Mouse (Mus musculus): Measurements from ENCODE around the gene Chl1. TPM values are rescaled to one million over a fixed set of nuclear protein-coding genes. Genes with fewer than 3 reads are reported as not detected.
A peak's percentile ranks its signal among the peaks of the same experiment; 100 is the strongest.

Gene Chl1
- total RNA-seq, 2 experiments from 2014 or later = 311 to 317 TPM

DNA sequence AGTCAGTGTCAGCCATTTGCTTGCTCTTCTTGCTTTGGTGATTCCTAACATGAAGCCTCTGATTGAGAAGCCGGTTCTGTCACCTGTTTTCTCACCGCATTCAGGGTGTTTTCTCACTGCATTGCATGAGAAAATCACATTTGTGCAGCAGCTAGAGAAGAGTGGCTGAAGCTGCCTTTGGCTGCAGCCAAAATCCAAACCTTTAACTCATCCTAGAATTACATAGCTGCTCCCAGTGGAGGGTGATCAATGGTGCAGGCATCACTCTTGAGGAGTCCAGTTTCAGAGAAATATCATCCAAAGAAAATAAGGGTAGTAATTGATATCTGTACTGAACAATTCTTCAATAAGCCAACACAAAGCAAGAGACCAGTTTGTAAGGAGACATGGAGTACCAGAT, 154.8 kb downstream of the Chl1 start:
- no peak for DNase-seq (ENCODE audit: low spot score in 2 of 2)

DNA sequence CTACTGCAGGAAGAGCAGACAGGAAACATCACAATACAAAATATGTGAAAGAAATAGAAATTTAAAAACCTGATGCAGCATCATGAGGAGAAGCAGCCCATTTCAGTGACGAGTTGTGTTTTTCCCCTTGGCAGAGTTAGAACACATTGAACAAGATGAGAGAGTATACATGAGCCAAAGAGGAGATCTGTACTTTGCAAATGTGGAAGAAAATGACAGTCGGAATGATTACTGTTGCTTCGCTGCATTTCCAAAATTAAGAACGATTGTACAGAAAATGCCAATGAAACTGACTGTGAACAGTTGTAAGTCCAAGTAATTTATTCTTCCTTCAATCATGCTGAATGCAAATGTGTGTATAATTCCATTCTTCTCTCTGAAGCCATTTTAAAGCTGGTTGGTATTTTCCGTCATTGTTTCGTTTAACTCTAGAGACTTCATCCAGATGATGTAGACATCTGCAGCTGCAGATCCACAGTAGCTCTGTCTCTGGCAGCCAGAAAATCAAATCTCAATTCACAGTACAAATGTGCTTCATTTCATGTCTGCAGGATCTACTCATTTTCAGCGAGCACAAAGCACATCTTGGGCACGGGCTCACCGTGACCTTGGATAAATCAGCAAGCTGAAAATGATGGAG, 155.4 kb downstream of the Chl1 start:
- no peak for DNase-seq (ENCODE audit: low spot score in 2 of 2)

- DNase-seq (ENCODE audit: low spot score in 2 of 2) = no peak
These were observed 162.7 kb downstream of the Chl1 start for GRCm38 (mm10) chr6:103673111-103673510.

DNA sequence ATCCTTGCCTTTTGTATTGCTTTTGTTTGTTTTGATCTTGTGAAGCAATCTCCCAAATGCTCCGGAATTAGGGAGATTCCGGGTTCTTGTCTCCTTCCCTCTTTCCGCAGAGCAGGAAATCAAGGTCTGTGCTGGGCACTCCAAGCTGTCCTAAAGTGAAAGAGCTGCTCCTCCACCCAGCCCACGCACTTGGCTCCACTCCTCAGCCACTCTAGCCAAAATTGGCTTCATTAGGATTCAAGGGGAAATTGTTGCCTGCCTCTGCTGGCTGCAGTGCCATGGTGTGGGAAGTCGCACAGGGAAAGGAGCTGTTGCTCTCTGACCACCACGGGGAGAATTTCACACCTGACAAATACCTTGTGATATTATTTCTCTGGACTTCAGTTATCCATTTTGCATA, 163.9 kb downstream of the Chl1 start:
- peak; percentile 76 to 81 for DNase-seq (ENCODE audit: low spot score in 2 of 2)

DNA sequence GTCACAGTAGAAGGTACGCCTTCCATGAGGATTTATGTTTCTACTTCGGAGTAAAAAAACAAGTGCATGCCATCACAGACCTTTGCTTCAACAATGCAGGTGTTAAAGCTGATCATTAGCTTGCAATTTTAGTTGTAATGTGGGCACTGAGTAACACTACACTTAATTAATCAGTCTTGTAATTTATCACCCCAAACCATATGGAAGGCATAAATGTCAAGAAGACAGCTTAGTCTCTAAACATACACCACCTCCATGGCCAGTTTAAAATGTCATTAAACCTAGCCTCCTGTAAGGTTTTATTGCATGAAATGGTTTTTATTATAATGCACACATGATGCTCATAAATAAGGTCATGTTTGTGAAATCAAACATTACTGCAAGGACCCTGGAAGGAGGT, 164.8 kb downstream of the Chl1 start:
- no peak for DNase-seq (ENCODE audit: low spot score in 2 of 2)

- DNase-seq (ENCODE audit: low spot score in 2 of 2) = no peak
These were observed 166.3 kb downstream of the Chl1 start for GRCm38 (mm10) chr6:103676664-103677063.

GRCm38 (mm10) chr6:103677072-103677471, 166.7 kb downstream of the Chl1 start:
- DNase-seq (ENCODE audit: low spot score in 2 of 2) = no peak

- peak; percentile 78 to 83 for DNase-seq (ENCODE audit: low spot score in 2 of 2)
These were observed 172.6 kb downstream of the Chl1 start for GRCm38 (mm10) chr6:103682854-103683574.

DNA sequence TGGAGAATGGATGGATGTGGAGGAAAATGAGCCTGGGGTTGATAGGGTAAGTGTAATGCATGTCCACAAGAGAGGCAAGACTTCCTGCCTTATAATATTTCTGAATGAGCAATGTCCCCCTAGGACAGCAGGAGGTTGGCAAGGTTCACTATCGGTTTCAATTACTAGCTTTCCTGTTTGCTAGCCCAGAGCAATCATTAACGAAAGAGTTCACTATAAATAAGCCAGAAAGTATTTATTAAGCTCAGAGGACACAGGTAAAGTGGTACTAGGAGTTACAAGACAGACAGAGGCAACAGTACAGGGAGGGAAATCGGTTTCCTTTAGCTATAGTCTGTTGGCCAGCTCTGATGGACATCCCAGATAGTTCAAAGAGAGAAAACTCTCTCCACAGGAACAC, 182.1 kb downstream of the Chl1 start:
- no peak for DNase-seq (ENCODE audit: low spot score in 2 of 2)

DNA sequence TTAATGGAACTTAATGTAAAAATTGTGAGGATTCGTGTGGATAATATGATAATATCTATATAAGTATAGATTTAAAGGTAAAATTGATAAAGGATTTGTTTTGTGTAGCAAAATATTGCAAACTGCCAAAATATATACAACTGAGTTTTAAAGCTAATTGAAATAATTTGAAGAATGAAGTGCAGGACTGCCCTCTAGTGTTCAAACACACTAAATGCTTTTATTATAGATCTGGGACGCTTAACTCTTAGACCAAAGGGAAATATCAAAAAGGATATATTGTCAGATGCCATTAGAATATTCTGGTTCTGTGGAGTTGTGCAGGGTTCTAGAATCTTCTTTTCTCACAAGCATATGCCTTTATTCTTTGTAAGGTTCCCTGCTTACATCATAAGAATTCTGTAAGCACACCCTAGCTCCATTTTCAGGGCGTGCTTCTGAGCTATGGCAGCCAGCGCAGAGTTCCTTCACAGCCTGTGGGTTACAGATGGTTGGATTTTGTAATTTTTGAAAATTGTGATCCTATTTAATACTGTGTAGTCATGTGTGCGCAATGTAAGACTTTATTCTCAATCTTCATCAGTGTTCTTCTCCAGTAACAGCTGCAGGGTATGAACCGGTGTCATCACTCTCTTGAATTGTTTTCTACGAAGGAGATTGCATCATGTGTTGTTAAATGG, 187.1 kb downstream of the Chl1 start:
- no peak for DNase-seq (ENCODE audit: low spot score in 2 of 2)

DNA sequence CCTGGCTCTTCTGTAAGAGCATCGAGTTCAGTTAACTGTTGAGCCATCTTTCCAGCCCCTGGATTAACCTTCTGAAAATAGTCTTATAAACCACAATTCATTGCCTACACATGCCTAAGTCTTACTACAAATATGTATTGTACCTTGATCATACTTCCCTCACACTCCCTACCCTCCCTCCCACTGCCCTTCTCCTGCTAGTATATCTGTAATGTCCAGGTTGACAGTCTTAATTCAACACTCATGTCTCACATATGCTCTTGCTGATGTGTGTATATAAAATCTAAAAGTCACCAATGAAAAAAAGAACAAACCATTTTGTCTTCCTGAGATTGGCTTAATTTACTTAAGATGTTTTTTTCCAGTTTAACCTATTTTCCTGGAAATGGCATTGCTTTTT, 189.1 kb downstream of the Chl1 start:
- no peak for DNase-seq (ENCODE audit: low spot score in 2 of 2)

- DNase-seq (ENCODE audit: low spot score in 2 of 2) = no peak
These were observed 189.5 kb downstream of the Chl1 start for GRCm38 (mm10) chr6:103699895-103700294.

DNA sequence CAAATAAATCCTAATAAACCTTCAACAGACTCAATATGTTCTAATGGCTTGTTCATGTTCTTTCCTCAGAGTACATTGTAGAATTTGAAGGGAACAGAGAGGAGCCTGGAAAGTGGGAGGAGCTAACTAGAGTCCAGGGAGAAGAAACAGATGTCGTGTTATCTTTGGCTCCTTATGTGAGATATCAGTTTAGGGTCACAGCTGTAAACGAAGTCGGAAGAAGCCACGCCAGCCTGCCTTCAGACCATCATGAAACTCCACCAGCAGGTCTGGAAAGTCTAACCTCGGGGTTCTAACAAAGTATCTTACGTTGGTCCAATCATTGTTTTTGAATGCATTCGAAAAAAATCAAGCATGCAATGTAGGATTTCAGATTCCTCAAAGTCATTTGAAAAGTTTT, 189.9 kb downstream of the Chl1 start:
- DNase-seq (ENCODE audit: low spot score in 2 of 2) = no peak

DNA sequence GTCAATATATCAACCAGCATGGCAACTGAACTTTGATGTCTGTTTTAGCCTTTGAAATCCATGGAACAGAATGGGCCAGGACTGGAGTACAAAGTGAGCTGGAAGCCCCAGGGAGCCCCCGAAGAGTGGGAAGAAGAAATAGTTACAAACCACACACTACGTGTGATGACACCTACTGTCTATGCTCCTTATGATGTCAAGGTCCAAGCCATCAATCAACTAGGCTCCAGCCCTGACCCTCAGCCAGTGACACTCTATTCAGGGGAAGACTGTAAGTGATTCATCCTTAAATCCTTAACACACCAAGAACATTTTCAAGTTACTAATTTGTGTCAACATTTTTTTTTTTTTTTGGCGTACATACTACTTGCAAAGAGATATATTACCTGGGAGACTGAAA, 196.0 kb downstream of the Chl1 start:
- DNase-seq (ENCODE audit: low spot score in 2 of 2) = no peak

- no peak for DNase-seq (ENCODE audit: low spot score in 2 of 2)
These were observed 228.9 kb downstream of the Chl1 start for GRCm38 (mm10) chr6:103739291-103739690.

- DNase-seq (ENCODE audit: low spot score in 2 of 2) = peak in 1 of 2 experiments; percentile 23
These were observed 232.4 kb downstream of the Chl1 start for GRCm38 (mm10) chr6:103742784-103743183.

DNA sequence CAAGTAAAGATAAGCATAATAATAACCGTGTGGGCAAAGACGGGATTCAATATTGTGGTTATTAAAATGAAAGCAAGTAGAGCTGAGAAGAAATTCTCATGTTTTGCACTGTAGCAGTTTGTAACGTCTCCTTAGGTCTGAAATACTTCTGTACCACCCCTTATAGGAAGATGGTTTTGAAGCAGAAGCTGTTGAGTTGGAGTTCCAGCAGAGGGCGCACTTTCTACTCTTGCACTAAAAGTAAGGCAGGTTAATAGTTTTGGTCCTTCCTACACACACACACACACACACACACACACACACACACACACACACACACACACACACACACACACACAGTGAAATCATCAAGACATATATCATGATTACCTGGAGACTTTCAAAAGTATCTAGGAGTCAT, 235.7 kb downstream of the Chl1 start:
- peak; percentile 69 to 70 for DNase-seq (ENCODE audit: low spot score in 2 of 2)

DNA sequence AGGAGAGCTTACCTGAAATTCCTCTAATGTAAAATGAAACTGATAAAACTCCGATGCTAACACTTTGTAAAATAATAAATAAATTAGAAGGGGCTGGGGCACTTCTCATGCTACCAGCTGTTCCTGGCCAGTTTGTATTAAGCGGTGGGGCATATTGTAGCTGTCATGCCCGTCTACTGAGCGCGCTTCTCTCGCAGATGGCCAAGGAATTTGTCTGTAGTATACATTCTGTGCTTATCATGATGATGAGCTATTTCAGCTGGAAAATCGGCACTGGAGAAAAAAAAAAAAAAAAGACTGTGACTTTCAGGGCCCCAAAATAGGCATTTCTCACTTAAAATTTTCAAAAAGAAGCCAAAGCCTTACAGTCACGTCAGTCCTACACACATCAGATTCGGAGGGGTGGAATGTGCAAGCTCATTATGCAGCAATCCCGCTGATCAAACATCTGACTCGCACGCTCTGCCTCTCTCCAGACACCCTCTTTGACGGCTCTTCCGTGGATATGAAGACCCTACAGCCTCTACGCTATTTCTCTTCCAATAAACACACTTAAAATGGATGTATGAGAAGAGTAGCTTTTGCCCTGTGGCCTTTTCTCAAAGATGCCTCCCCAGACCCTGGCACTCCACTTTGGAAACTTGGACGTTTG, 238.9 kb downstream of the Chl1 start:
- no peak for DNase-seq (ENCODE audit: low spot score in 2 of 2)

- no peak for DNase-seq (ENCODE audit: low spot score in 2 of 2)
These were observed 243.5 kb downstream of the Chl1 start for GRCm38 (mm10) chr6:103753891-103754290.

GRCm38 (mm10) chr6:103766830-103767229, 256.4 kb downstream of the Chl1 start:
- DNase-seq (ENCODE audit: low spot score in 2 of 2) = peak; percentile 6 to 16

GRCm38 (mm10) chr6:103781058-103781457, 270.7 kb downstream of the Chl1 start:
- no peak for DNase-seq (ENCODE audit: low spot score in 2 of 2)

DNA sequence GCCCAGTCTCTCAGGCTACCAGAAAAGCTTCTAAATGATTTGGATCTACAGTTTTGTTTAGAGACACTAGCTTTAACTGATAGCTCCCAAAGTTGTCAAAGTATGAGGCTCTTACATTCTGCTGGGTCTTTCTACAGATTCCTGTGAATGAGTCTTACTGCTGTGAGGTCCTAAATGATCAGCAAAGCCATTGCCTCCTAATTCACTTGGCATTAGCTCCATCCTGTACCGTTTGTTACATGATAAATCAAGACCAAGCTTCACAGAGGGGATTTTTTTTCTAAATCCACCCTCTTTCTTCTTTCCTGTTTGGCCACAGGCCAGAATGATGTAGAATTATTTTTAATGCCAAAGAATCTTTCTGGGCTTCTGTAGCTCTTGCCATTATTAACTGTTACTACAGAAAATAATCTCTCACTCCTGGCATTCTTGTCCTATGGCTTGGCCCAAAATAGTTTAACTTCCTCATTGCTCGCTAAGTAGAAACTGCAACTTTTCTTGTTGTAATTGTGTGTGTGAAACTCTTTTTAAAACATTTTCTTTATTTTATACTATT, 280.8 kb downstream of the Chl1 start:
- DNase-seq (ENCODE audit: low spot score in 2 of 2) = no peak

Data from layer of hippocampus, postnatal 10 days (tissue).